Mouse (Mus musculus) erythroblast, embryonic 14.5 days (primary cell): ENCODE measurements around the gene Gm33543.

Source experiments
- GATA1 ChIP-seq: IDR thresholded peaks from 2 replicates; pipeline ENCODE4 v1.6.1; 2012; ENCODE audit warnings: low read length, inconsistent platforms, mixed read lengths
- TAL1 ChIP-seq: IDR thresholded peaks from 3 replicates; pipeline ENCODE4 v1.6.1; 2012; ENCODE audit warnings: low read length, inconsistent platforms, mixed read lengths

DNA sequence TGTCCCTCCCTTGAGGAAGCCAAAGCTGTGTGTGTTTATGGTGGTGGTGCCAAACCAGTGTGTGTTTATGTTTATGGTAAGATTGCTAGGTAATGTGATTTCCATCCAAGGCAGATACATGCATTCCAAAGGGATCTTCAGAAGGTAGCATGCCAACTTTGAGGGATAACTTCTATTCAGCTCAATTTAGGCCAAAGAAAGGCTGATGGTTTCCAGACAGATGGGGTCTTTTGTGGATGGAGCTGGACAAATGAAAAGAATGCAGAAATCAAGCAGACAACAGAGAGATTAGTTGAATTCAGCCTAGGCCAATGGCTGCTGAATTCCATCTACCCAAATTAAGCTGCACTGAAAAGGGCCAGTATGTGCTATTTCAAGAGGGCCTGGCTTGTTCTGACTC lies 13.3 kb downstream of the Gm33543 start:
- TF ChIP-seq GATA1 (no peak), TAL1 (no peak)
